Mouse (Mus musculus): ENCODE data around the gene Uvrag.

Gene Uvrag

DNA sequence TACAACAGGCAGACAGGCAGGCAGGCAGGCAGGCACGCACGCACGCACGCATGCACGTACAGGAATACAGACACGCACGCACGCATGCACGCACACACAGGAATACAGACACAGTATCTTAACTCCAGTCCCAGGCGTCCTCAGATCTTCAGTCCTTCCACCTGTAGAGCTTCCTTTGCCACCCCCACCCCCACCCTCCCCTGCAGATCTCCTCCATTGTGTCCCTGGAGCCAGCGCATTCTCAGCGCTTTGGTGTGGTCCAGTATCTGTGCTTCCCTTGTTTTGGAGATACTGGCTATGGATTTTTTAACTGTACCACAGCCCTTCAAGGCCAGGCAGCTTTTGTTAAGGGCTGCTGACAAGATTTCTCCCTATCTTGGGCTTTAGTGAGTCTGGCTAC is 267.6 kb downstream of the Uvrag start:
- no peak for DNase-seq

DNA sequence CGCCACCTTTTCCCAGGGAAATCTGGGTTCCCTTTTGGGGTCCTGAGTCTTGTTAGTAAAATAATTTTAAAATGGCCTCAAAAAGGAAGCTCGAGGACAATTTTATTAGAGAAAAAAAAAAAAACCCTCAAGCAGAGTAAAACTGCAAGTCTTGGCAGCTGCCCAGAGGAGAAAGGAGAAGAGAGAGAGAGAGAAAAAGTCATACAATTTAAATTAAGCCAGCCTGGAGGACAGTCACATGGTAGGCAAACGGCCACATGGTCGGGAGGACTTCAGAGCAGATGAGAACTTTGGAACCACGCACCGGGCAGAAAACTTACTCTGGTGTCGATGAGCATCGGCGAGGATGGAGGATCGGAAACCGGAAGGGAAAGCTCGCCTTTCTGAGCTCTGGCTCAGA is 269.1 kb downstream of the Uvrag start:
- DNase-seq: no peak

DNA sequence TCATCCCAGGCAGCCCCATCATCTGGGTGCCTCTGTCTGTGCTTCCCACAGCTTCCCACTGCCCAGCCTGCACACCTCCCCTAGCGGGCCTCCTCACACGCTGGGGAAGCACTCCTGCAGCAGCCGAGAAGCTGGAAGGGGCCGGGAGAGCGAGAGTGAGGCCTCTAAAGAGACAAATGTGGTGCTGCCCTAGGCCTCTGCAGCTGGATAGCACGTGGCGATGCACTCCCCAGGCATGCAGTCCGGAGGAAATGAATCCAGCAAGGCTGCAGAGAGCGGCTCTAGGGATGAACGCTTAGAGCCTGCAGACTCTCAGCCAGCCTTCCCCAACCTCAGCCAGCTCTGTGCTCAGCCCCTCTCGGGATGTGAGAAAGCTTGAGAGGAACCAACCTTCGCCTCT is 270.1 kb downstream of the Uvrag start:
- no peak for DNase-seq

DNA sequence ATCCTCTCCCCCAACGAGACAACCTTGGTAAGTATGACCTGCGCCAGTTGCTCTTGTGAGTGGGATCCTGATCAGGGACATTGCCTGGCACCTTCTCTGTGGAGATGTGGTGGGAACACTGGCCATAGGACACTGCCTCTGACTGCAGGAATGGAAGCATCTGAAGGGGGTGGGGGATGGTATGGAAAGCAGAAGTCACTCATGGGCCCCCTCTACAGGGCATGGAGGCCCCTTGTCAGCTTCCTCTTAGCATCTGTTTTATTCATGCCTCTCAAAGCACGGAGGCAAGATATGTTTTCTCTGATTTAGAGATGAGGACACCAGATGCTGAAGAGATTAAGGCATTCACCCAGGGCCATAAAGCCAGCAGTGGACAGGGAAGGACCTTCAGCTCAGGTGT is 271.9 kb downstream of the Uvrag start:
- no peak for DNase-seq

DNA sequence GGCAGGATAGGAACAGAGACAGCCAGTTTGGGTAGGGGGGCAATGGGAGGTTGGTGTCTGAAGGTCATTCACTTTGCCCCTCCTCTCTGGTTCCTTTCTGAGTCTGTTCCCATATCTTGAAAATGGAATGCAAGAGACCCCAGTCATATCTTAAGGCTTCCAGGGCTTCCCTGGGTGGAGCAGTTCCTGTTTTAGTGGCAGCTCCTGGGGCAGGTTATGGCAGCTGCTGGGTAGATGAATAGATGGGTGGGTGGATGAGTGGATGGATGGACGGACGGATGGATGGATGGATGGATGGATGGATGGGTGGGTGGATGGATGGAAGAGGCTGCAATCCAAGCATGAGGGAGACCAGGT is 273.2 kb downstream of the Uvrag start:
- DNase-seq: no peak

DNA sequence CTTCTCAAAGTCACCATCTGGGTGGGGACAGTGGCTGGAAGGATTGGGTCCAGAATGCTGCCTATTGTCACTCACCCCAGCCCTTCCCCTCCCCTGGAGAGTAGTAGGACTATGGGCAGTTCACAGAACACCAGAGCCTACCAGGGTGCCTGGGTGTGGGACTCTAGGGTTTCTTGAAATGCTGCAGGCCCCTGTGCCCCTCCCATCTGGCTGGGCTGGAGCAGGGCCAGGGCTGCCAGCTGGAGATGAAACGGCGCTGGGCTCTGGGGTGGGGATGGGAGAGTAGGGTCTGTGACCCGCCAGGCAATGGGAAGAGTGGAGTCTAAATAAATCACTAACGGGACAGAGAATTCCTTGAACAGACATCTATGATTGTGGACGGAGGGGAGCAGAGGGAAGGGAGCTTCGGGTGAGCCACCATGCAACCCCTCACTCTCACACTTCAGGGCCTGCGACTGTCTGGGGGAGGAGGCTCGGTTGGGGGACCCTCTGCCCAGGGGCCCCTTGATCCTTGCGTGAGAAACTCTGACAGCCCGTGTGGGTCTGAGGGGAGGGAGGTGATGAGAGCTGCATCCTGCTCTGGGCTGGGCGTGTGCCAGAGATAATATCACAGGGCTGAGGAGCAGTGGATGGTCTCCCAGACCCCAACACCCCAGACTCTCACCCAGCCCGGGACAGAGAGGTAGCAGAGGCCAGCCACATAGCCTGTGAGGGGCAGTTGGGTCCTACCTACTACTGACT is 273.7 kb downstream of the Uvrag start:
- DNase-seq: no peak

DNA sequence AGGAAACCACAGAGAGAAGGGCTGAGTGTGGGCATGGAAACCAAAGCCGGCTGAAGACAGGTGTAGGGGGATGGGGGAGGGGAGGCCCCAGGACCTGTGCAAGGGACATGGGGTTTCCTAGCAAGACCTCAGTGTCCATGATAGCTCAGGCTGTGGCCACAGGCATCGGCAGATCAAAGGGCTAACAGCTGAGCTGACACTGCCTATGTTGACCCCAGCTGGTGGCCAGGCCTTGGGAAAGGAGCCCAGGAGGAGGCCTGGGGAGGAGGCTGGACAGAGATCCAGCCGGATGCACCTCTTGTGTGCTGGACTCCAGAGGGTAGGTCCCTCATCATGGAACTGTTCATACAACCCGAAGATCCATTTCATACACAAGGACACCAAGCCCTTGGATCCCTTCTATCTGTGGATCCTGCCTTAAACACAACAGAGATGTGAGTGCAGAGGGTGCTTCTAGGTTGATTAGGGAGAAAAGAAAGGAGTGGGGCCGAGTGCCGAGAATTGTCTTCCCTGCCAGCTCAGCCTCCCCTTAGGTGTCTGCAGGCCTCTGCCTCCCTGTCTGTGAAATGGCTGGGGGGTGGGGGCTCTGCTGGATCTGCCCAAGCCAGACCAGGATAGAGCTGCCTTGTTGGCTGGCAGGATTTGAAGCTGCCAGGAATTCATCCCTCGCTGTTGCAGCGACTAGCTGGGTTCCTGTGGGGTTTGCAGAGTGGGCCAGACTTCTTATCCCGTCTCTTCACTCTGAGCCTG is 276.8 kb downstream of the Uvrag start:
- DNase-seq: no peak

DNA sequence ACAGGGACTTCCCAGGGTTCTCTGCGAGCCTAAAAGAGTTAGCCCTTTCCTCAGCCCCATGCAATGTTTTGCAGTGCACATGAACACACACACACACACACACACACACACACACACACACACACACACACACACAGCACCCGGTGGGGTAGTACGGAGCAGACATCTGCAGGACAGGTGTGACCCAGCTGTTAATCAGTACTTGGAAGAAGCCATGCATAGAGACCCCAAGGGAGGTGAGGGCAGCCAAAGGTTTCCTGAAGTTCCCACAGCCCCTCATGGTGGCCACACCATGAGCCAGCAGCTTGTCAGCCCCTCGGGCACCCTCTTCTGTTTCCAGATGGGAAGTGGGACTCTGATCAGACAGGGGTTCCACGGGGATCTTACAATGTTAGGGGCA is 277.9 kb downstream of the Uvrag start:
- no peak for DNase-seq

DNA sequence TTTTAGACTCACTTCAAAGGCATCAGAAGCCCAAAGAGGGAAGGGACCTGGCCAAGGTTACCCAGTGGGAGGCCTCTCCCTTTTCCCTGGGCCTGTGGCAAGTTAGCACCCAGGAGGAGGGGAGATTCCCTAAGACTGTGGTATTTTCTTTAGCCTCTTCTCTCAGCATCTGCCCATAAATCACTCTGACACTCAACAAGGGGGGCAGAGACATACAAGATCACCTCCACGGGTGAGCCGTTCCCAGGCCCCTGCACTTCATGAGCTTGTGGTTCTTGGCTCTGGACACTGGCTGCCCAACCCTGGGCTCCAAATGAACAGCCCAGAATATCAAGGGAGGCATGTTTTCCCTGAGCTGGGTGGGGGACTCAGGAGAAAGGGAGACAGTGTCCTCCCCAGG is 279.9 kb downstream of the Uvrag start:
- DNase-seq: no peak

DNA sequence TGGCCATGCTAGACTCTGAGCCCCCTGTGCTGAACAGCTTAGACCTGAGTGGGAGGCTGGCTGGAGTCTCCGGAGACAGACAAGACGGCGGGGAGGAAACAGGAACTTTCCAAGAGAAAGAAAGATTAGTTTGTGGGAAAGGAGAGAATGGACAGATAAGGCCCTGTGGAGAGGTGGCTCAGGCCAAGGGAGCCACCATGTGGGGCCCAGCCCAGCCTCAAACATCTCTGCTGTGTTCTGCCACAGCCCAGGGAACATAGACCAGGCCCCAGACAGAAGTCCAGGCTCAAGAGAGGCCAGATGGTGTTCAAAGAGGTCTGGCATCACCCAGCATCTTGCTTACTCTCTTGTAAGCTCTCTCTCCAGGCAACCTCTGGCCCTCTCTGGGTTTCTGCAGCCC is 283.8 kb downstream of the Uvrag start:
- DNase-seq: no peak

DNA sequence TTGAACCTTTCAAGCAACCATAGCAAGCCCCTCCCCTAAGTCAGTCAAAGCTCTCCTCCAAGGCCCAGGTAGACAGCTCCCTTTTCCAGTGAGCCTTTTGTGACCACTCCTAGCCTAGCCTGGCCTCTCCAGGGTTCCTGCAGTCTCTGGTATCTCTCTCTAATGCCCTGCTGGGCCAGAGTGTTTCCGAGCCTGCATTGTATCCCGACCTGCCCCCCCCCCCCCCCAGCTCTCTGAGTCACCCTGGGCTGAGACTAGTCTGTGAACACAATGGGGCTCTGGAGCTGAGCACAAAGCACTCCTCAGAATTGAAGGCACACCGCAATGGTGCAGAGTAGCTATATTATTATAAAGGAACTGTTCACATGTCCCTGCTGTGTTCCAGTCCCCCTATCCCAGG is 284.8 kb downstream of the Uvrag start:
- DNase-seq: no peak

DNA sequence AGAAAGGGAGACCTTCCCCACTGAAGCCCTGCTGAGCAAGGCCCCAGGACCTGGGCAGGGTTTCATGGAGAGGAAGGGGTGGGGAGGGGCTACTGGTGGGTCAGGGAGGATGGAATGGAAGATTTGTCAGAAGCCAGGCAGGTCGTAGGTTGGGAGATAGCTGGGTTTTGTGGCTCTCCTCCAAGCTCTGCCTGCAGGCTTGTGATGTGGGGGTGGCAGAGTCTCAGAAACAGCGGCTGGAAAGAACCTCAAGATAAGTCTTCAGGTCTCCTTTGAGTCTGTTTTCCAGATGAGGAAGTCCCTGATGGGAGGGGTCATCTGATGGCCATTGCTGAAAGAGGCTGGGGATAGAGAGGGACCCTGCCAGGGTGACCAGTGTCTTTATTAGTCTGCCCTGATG is 285.6 kb downstream of the Uvrag start:
- DNase-seq: no peak

DNA sequence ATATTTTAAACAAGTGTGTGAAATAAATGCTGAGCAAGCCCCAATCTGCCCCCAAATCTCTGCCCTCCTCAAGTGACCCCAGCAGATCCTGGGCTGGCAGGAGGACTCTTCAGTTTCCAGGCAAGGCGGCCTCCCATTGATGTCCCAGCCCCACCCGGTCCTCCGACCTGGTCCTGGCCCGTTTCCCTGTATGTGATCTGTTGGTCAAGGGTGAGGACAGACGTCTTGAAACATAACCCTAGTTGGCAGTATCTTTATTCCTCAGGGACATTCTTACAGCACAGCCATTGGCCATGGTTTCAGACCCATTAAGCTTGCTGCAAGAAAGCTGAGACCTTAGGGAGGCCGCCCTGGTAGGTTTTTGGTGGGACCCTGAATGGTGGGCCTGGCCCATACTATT is 287.1 kb downstream of the Uvrag start:
- DNase-seq: no peak

DNA sequence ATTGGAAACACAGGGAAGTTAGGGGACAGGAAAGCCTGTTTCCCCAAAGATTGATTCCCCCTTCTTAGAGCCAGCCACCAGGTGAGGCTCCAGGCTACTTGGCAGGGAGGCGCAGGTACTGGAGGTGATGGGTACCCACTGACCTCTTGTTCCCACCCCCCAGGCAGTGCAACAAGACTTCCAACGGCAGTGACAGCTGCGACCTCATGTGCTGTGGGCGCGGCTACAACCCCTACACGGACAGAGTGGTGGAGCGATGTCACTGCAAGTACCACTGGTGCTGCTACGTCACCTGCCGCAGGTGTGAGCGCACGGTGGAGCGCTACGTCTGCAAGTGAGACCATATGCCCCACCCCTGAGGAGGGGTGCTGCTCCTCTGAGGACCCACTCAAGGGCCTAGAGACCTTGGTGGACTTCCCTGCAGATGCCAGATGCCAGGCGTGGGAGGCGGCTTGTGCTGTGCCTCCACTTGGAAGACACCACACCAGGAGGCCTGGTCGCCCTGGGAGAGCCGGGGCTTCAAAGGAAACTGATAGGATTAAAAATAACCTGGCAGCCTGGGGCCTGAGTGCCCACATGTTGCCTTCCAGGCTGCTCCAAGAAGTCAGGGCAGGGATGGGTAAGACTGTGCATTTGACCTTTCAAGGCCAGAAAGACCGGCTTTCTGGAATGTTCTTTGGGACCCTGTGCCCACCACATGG is 287.8 kb downstream of the Uvrag start:
- DNase-seq: no peak

DNA sequence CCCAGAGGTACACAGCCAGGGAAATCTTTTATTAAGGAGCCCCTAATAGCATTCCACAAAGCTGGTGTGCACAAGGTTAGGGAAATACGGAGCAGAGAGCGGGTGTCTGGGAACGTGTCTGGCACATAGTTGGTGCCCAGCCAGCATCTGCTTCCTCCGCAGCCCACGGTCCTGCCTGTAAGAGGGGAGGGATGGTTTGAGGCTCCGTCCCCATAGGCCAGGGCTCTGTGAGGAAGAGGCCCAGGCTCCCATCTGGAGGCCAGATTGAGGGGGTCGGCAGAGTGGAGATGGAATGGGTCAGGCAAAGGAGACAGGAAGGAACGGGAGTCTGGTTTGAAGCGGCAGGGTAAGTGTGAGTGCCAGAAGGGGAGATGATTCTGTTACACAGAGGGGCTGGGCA is 289.7 kb downstream of the Uvrag start:
- no peak for DNase-seq

DNA sequence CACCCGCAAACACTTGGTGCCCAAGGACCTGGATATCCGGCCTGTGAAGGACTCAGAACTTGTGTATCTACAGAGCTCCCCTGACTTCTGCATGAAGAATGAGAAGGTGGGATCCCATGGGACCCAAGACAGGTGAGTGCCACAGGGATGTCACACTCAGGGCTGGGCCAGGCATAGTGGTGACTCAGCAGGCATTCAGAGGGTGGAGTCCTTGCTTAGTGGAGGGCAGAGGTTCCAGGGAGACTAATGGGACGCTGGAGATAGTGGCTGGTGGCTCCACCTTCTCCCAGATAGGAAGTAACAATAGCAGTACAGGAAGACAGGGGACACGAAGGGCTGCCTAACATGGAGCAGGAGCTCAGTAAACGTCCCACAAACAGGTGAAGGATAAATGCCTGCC is 290.6 kb downstream of the Uvrag start:
- DNase-seq: no peak

DNA sequence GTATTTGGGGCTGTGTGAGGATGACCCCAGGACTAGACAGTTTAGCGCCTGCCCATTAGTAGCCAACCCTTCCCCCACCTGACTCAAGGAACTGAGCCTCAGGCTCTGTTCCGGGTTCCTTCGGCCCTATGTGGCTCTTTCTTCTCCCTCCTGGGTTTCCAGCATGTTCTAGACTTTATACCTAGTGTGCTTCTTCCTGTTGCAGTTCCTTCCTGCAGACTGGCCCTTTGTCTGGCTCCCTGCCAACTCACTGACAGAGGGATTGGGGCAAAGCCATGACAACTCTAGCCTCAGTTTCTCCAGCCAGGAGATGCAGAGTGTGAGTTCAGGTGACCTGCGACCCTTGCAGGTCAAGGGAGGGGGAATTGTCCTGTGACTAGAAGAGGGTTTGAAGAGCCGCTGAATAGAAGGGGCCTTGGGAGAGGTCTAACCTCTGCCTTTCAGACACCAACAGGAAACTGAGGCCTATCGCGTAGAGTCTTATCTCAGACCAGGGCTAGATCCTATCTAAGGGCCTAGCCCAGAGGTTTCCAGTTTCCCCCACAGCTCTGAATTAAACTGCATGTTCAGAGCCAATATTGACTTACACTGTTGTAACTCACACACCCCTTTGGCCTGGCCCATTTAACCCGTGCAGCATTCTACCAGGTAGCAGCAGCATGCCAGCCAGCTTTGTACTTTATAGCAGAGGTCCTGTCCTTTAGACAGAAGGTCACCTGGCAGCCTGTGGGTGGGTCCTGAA is 291.9 kb downstream of the Uvrag start:
- no peak for DNase-seq

DNA sequence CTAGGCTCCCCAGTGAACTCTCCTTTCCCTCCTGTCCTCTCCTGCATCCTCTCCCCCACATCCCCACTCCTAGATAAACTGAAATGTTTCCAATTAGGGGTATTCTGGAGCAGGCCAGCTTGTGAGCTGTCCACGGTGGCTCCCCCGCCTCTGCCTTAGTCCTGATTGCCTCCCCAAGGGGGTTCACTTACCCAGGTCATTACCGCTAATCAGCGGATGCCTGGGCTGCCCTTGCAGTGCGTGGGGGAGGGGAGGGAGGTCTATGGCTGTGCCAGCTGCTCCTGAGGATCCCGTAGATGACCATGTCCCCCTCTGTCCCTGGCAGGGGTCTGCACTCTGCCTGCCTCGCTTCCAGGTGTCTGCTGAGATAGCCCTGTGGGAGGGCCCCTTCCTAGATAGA is 297.3 kb downstream of the Uvrag start:
- DNase-seq: no peak

DNA sequence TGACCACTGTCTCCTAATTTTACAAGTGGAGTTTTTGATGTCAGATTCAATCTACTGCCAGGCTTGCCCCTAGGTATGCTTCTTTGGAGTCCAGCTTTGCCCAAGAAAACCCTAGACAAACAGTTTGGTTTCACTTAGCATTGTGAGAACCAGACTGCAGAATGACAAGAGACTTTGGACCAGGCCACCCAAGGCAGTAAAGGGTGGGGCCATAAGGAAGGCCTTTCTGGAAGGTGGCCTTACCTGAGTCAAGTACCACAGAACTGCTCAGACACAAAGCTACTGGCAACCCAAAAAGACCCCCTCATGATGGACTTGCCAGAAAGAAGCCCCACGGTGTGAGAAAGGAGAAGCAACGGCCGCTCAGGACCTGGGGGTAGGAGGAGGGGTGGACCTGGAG is 297.9 kb downstream of the Uvrag start:
- DNase-seq: no peak

DNA sequence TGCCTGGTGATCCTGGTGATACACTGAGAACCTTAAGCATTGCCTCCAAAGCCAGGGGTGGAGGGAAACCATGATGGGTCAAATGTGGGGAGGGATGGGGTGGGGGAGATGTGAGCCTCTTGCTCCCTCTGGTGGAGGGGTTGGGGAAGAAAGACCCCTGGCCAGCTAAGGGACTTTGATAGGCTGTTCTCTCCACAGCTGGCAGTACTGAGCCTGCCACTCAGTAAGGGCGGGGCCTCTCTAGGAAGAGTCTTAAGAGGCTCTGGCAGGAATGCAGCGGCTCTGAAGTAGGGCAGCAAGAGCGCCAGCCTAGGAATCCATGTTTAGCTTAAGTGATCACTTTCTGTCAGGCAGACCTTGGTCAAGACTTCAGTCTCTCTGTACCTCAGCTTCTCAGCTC is 299.1 kb downstream of the Uvrag start:
- no peak for DNase-seq

DNA sequence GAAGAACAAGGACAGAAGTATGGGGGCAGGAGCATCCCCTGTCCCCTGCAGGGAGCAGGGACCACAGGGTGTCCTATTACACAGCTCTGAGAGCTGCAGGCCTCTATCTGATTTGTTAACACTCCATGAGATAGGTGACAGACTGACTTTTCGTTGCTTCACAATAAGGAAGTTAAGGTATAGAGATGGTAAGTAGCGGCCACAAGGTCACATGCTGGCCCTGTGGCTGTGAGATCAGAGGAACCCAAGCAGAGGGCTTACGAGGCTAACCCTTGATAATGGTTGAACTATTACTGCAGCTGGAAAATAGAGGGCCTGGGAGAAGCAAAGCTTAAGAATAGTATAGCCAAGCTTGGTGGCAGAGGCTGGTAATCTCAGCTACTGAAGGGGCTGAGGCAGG is 300.2 kb downstream of the Uvrag start:
- no peak for DNase-seq

DNA sequence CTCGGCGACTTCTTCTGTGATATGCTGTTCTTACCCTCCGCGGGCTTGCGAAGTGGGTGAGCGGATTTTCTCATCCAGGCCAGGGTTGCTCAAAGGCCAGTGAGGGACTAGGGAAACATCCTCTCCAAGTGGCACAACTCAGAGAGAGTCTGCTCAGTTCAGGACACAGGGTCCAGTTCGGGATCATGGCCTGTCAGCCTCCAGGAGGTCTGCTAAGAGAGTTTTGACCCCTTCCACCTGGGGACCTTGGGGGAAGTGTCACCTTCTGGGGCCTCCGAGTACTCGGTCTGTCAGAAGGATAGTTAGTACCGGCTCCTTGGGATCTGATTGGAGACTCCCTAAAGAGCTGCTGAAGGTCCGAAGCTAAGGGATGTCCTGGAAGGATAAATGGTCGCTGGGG is 301.6 kb downstream of the Uvrag start:
- DNase-seq: no peak

DNA sequence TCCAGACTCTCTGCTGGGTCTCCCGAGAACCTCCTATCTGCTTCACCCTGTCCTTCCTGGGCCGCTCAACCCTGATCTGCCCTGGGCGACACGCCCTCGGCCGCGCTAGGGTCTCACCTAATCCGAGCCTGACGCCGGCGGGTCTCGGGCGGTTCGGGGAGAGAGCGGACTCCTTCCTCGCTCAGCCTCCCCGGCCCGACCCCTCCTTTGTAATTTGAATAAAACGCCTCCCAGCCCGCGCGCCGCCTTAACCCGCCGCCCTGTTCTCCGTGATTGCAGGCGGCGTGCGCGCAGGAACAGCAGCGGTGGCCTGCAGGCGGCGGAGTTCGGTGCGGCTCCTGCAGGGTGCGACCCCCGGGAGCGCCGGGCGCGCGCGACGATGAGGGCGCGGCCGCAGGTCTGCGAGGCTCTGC is 302.2 kb downstream of the Uvrag start:
- DNase-seq: peak; percentile 36 to 51

DNA sequence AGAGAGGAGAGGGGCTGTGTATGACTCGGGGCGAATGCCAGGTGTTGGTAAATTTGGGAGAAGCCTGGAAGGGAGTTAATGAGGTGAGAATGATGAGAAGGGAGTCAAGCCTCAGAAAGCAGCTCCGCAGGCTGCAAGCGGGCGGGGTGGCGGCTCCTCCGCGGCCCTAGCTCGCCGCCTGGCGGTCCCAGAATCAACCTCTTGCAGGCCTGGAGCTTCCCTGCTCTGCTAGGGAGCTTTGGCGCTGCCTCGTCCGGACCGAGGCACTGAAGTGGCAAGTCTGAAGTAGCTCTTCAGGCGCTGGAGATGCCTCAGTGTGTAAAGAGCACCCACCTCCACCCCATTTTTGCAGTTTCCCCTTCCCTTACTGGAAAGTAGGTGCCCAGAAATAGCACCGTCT is 303.0 kb downstream of the Uvrag start:
- DNase-seq: peak; percentile 64 to 70
